Mouse (Mus musculus) myocyte (in vitro differentiated cells): Measurements from ENCODE around the gene Tssc4.

Experiments
- CEBPB ChIP-seq: IDR thresholded peaks from 2 replicates; pipeline ENCODE4 v1.6.1; 2011; ENCODE audit warnings: mild to moderate bottlenecking, moderate library complexity; ENCODE audit not compliant: poor library complexity, insufficient read depth, severe bottlenecking
- E2F4 ChIP-seq: IDR thresholded peaks from one replicate; pipeline ENCODE4 v1.6.1; 2011; ENCODE audit warnings: mild to moderate bottlenecking, control low read depth, moderate library complexity; ENCODE audit not compliant: insufficient read depth
- MAX ChIP-seq: IDR thresholded peaks from one replicate; pipeline ENCODE4 v1.6.1; 2011; ENCODE audit warnings: low read depth, mild to moderate bottlenecking, control low read depth
- MYOD1 ChIP-seq, 3 experiments: IDR thresholded peaks; one replicate each; pipeline ENCODE4 v1.6.1; 2011; ENCODE audit warnings: control low read depth in 2 of 3, low read depth in 2 of 3, mild to moderate bottlenecking in 2 of 3, moderate library complexity in 1 of 3; ENCODE audit not compliant: insufficient read length in 2 of 3, control insufficient read depth in 1 of 3
- MYOG ChIP-seq, 3 experiments: IDR thresholded peaks; one replicate each; pipeline ENCODE4 v1.6.1; 2011; ENCODE audit warnings: control low read depth in 2 of 3, low read depth in 2 of 3, mild to moderate bottlenecking in 2 of 3; ENCODE audit not compliant: insufficient read length in 2 of 3, control insufficient read depth in 1 of 3, insufficient read depth in 1 of 3
- POLR2A ChIP-seq: IDR thresholded peaks from one replicate; pipeline ENCODE4 v1.6.1; 2011; ENCODE audit warnings: low read depth, mild to moderate bottlenecking, control low read depth, moderate library complexity; ENCODE audit not compliant: insufficient read length
- POLR2AphosphoS2 ChIP-seq: IDR thresholded peaks from one replicate; pipeline ENCODE4 v1.6.1; 2011; ENCODE audit warnings: low read depth, control low read depth; ENCODE audit not compliant: insufficient read length
- REST ChIP-seq: IDR thresholded peaks from one replicate; pipeline ENCODE4 v1.6.1; 2011; ENCODE audit warnings: mild to moderate bottlenecking, control low read depth, moderate library complexity; ENCODE audit not compliant: insufficient read depth, insufficient read length
- SRF ChIP-seq: IDR thresholded peaks from one replicate; pipeline ENCODE4 v1.6.1; 2011; ENCODE audit warnings: low read depth; ENCODE audit not compliant: control insufficient read depth, insufficient read length
- TCF12 ChIP-seq: IDR thresholded peaks from one replicate; pipeline ENCODE4 v1.6.1; 2011; ENCODE audit warnings: mild to moderate bottlenecking, control low read depth; ENCODE audit not compliant: poor library complexity, insufficient read depth, severe bottlenecking
- TCF3 ChIP-seq: IDR thresholded peaks from one replicate; pipeline ENCODE4 v1.6.1; 2011; ENCODE audit warnings: low read depth, control low read depth; ENCODE audit not compliant: insufficient read length
- USF1 ChIP-seq: IDR thresholded peaks from one replicate; pipeline ENCODE4 v1.6.1; 2011; ENCODE audit warnings: low read depth, mild to moderate bottlenecking, control low read depth, moderate library complexity

DNA sequence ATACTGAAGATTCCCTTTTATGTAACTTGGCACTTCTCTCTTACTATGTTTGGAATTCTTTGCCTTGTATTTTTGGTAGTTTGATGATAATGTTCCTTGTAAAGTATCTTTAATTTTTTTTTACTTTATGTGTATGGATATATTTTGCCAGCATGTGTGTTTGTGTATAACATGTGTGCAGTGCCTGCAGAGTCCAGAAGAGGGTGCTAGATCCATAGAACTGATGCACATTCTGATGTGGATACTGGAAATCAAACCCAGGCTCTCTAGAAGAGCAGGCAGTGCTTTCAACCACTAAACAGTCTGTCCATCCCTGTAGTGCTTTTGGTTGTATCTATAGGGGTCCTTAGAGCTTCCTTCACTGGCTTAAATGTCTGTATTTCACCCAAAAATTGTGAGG is 45.7 kb downstream of the Tssc4 start:
- no peak for TF ChIP-seq CEBPB
- no peak for TF ChIP-seq POLR2AphosphoS2
- TF ChIP-seq POLR2A: no peak
- TF ChIP-seq MYOD1 (IDR thresholded peaks at IDR 0.05; ENCODE audit: control insufficient read depth in 1 of 3, insufficient read length in 2 of 3, low read depth in 2 of 3): no peak
- TF ChIP-seq USF1: no peak
- TF ChIP-seq MYOG (IDR thresholded peaks at IDR 0.05; ENCODE audit: control insufficient read depth in 1 of 3, insufficient read depth in 1 of 3, insufficient read length in 2 of 3, low read depth in 2 of 3): no peak
- no peak for TF ChIP-seq SRF
- TF ChIP-seq TCF12: no peak
- TF ChIP-seq TCF3: no peak
- no peak for TF ChIP-seq MAX
- no peak for TF ChIP-seq E2F4
- no peak for TF ChIP-seq REST
